Mouse (Mus musculus): ENCODE measurements around the gene Tmprss9. TPM values are rescaled to one million over a fixed set of nuclear protein-coding genes. Genes with fewer than 3 reads are reported as not detected.

The Tmprss9 gene
- polyA plus RNA-seq, 1 experiment from 2014 or later, result 0.08 TPM

MicroRNA genes within 50 kb of the gene (microRNA counts, 519-probe panel; counts per million panel counts)
- microRNA mmu-miR-1982, result not detected

Small RNA genes within 50 kb of the gene (microRNA-seq; reads per million reads assigned to microRNA genes)
- gene Mir1982, result 2.5 reads per million, percentile 8 among the genes with 10 or more reads in this experiment

Other genes with a start within 250 kb of the Tmprss9 start
- gene Csnk1g2, start 249.0 kb upstream of the Tmprss9 start, polyA plus RNA-seq (2014; fragmentation: Nextera tagmentation; extraction: Ambion mirVana), result 127 and 134 TPM in 2 replicates
- 63.4 and 80.2 TPM in 2 replicates for gene Btbd2, start 214.8 kb upstream of the Tmprss9 start, polyA plus RNA-seq (2014; fragmentation: Nextera tagmentation; extraction: Ambion mirVana)
- 68.1 and 99.2 TPM in 2 replicates for gene Mknk2, start 193.7 kb upstream of the Tmprss9 start, polyA plus RNA-seq (2014; fragmentation: Nextera tagmentation; extraction: Ambion mirVana)
- 23.3 and 34.4 TPM in 2 replicates for gene Mob3a, start 169.9 kb upstream of the Tmprss9 start, polyA plus RNA-seq (2014; fragmentation: Nextera tagmentation; extraction: Ambion mirVana)
- 8.5 and 14.6 TPM in 2 replicates for gene Izumo4, start 169.7 kb upstream of the Tmprss9 start, polyA plus RNA-seq (2014; fragmentation: Nextera tagmentation; extraction: Ambion mirVana)
- 70.8 and 80.6 TPM in 2 replicates for gene Ap3d1, start 129.6 kb upstream of the Tmprss9 start, polyA plus RNA-seq (2014; fragmentation: Nextera tagmentation; extraction: Ambion mirVana)
- 21.9 and 29.2 TPM in 2 replicates for gene Dot1l, start 116.6 kb upstream of the Tmprss9 start, polyA plus RNA-seq (2014; fragmentation: Nextera tagmentation; extraction: Ambion mirVana)
- gene Sf3a2, start 73.7 kb upstream of the Tmprss9 start, polyA plus RNA-seq (2014; fragmentation: Nextera tagmentation; extraction: Ambion mirVana), result 101 and 102 TPM in 2 replicates
- gene Plekhj1, start 73.2 kb upstream of the Tmprss9 start, polyA plus RNA-seq (2014; fragmentation: Nextera tagmentation; extraction: Ambion mirVana), result 121 and 126 TPM in 2 replicates
- gene Amh, start 66.6 kb upstream of the Tmprss9 start, polyA plus RNA-seq (2014; fragmentation: Nextera tagmentation; extraction: Ambion mirVana), result not detected in 2 replicates
- gene Jsrp1, start 58.4 kb upstream of the Tmprss9 start, polyA plus RNA-seq (2014; fragmentation: Nextera tagmentation; extraction: Ambion mirVana), result 4.4 and 5.2 TPM in 2 replicates
- 1,867 and 1,944 TPM in 2 replicates for gene Oaz1, start 45.2 kb upstream of the Tmprss9 start, polyA plus RNA-seq (2014; fragmentation: Nextera tagmentation; extraction: Ambion mirVana)
- 0.17 and 0.97 TPM in 2 replicates for gene Lingo3, start 27.8 kb upstream of the Tmprss9 start, polyA plus RNA-seq (2014; fragmentation: Nextera tagmentation; extraction: Ambion mirVana)
- 365 and 431 TPM in 2 replicates for gene Lsm7, start 16.6 kb upstream of the Tmprss9 start, polyA plus RNA-seq (2014; fragmentation: Nextera tagmentation; extraction: Ambion mirVana)
- gene Sppl2b, start 16.6 kb upstream of the Tmprss9 start, polyA plus RNA-seq (2014; fragmentation: Nextera tagmentation; extraction: Ambion mirVana), result 27.2 and 35.1 TPM in 2 replicates
- gene Timm13, start 29.1 kb downstream of the Tmprss9 start, polyA plus RNA-seq (2014; fragmentation: Nextera tagmentation; extraction: Ambion mirVana), result 391 and 501 TPM in 2 replicates
- 16.0 and 17.1 TPM in 2 replicates for gene Lmnb2, start 46.4 kb downstream of the Tmprss9 start, polyA plus RNA-seq (2014; fragmentation: Nextera tagmentation; extraction: Ambion mirVana)
- 16.1 and 16.3 TPM in 2 replicates for gene Gadd45b, start 58.2 kb downstream of the Tmprss9 start, polyA plus RNA-seq (2014; fragmentation: Nextera tagmentation; extraction: Ambion mirVana)
- gene Gng7, start 143.1 kb downstream of the Tmprss9 start, polyA plus RNA-seq (2014; fragmentation: Nextera tagmentation; extraction: Ambion mirVana), result 2.2 and 4.8 TPM in 2 replicates
- gene Diras1, start 153.8 kb downstream of the Tmprss9 start, polyA plus RNA-seq (2014; fragmentation: Nextera tagmentation; extraction: Ambion mirVana), result 0.37 TPM in 1 of 2 replicates, not detected in the other
- gene Slc39a3, start 165.6 kb downstream of the Tmprss9 start, polyA plus RNA-seq (2014; fragmentation: Nextera tagmentation; extraction: Ambion mirVana), result 6.4 and 9.1 TPM in 2 replicates
- 140 and 196 TPM in 2 replicates for gene Sgta, start 188.3 kb downstream of the Tmprss9 start, polyA plus RNA-seq (2014; fragmentation: Nextera tagmentation; extraction: Ambion mirVana)
- gene Thop1, start 198.2 kb downstream of the Tmprss9 start, polyA plus RNA-seq (2014; fragmentation: Nextera tagmentation; extraction: Ambion mirVana), result 50.6 and 58.9 TPM in 2 replicates
- gene Creb3l3, start 227.0 kb downstream of the Tmprss9 start, polyA plus RNA-seq (2014; fragmentation: Nextera tagmentation; extraction: Ambion mirVana), result 0.11 and 0.24 TPM in 2 replicates
- gene Map2k2, start 234.1 kb downstream of the Tmprss9 start, polyA plus RNA-seq (2014; fragmentation: Nextera tagmentation; extraction: Ambion mirVana), result 187 and 208 TPM in 2 replicates